ENCODE assay signal across 18 mouse cellular contexts in the genomic region with DNA sequence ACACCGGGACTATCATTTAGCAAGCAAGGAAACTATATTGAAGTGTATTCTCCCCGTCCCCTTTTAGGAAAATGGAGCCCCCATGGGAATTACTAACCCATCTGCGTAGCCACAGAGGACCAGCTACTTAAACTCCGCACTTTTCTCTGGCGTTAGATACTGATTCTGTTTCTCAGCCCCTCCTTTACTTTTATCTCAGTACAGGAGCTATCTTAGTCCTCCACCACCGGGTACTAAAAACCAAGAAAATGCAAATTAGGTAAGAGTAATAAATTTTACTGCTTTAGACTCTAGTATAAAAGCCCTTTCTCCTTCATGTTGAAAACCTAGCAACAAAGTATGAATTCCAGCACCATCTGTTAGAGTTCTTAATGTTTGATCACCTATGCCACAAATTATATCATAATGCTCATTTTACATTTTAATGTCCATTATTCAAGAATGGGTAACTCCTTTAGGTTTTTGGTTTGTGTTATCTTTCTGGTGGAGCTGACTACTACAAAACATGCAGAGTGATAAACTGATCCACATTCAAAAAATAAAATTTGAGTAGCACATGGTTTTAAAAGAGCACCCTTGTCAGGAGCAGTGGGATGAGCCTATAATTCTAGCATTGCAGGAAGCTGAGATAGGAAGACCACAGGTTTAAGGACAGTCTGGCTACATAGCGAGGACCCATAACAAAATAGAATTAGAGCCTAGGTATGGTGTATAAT. TPM values are rescaled to one million over a fixed set of nuclear protein-coding genes. Genes with fewer than 3 reads are reported as not detected.
DNase-seq lines count a peak whose midpoint lies in the region; ATAC-seq lines count a peak whose summit lies in the region.
"Had no signal": no experiment of that assay in that cellular context is flagged by ENCODE, and none has a peak within 500 bp of the region (broad histone marks: within the 10 kb centered on the region; RNA-seq: fewer than 3 reads in every experiment).

No protein-coding gene starts in this region.

- peaks cover 52% of the 10 kb centered on the region for H3K4me1 ChIP-seq in liver, embryonic 12.5 days
- H3K4me1 ChIP-seq in liver, embryonic 16.5 days (ENCODE audit: control insufficient read depth, low read depth, low read length) = peaks cover 21% of the 10 kb centered on the region
- H3K4me1 ChIP-seq in midbrain, embryonic 11.5 days (ENCODE audit: control insufficient read depth, insufficient read depth, low read length) = no peaks in the 10 kb centered on the region
- H3K4me1 ChIP-seq in limb, embryonic 10.5 days = 0 out of 2 replicates have a peak, but pooled peaks cover 3% of the 10 kb centered on the region
- H3K4me1 ChIP-seq: embryonic facial prominence, embryonic 12.5 days; heart, embryonic 12.5 days had no signal

- peak overlapping the region; percentile 57 for H3K4me2 ChIP-seq in liver, embryonic 12.5 days
- H3K4me2 ChIP-seq in liver, embryonic 16.5 days (ENCODE audit: low read depth, low read length) = peak overlapping the region; percentile 52
- no peak overlapping the region for H3K4me2 ChIP-seq in midbrain, embryonic 11.5 days
- H3K4me2 ChIP-seq: embryonic facial prominence, embryonic 12.5 days; heart, embryonic 12.5 days; hindbrain, embryonic 15.5 days had no signal

- peak; percentile 19; the same call in 1 of the 2 replicates for ATAC-seq in common myeloid progenitor, adult 5-6 weeks (replicated peaks; ENCODE audit: low read depth, poor library complexity, severe bottlenecking)
- peak; percentile 56 for ATAC-seq in liver, embryonic 12.5 days
- peak; percentile 35; the same call in 1 of the 2 replicates for ATAC-seq in liver, embryonic 16.5 days (ENCODE audit: low read depth)
- ATAC-seq in midbrain, embryonic 11.5 days (ENCODE audit: low FRiP score) = no peak
- ATAC-seq: forebrain, embryonic 14.5 days had no signal

- H3K27ac ChIP-seq in liver, embryonic 12.5 days = peak overlapping the region; percentile 80
- peak overlapping the region; percentile 55 for H3K27ac ChIP-seq in liver, embryonic 16.5 days (ENCODE audit: low read length)
- H3K27ac ChIP-seq in midbrain, embryonic 11.5 days (ENCODE audit: low read depth, low read length) = no peak overlapping the region
- no peak overlapping the region for H3K27ac ChIP-seq in limb, embryonic 10.5 days
- H3K27ac ChIP-seq: embryonic facial prominence, embryonic 12.5 days; forebrain, embryonic 10.5 days; gastrocnemius, adult 2 months; hindbrain, embryonic 10.5 days; hindbrain, embryonic 15.5 days had no signal

- no peaks in the 10 kb centered on the region for H3K9me3 ChIP-seq in liver, embryonic 12.5 days (replicated peaks)
- no peaks in the 10 kb centered on the region for H3K9me3 ChIP-seq in liver, embryonic 16.5 days (replicated peaks; ENCODE audit: control insufficient read depth, low read length)
- no peaks in the 10 kb centered on the region for H3K9me3 ChIP-seq in midbrain, embryonic 11.5 days (ENCODE audit: control insufficient read depth, low read length)
- H3K9me3 ChIP-seq in limb, embryonic 10.5 days (replicated peaks) = no peaks in the 10 kb centered on the region
- H3K9me3 ChIP-seq: embryonic facial prominence, embryonic 12.5 days; forebrain, embryonic 10.5 days; heart, embryonic 12.5 days; hindbrain, embryonic 10.5 days; hindbrain, embryonic 15.5 days had no signal

- H3K27me3 ChIP-seq in liver, embryonic 12.5 days (replicated peaks) = no peaks in the 10 kb centered on the region
- no peaks in the 10 kb centered on the region for H3K27me3 ChIP-seq in liver, embryonic 16.5 days (ENCODE audit: control insufficient read depth, insufficient read depth, low read depth, low read length)
- H3K27me3 ChIP-seq in midbrain, embryonic 11.5 days (ENCODE audit: control insufficient read depth, insufficient read depth, low read length) = no peaks in the 10 kb centered on the region
- H3K27me3 ChIP-seq in limb, embryonic 10.5 days (ENCODE audit: low read depth, poor library complexity, severe bottlenecking) = peaks cover 5% of the 10 kb centered on the region; the same call in 1 of the 2 replicates
- H3K27me3 ChIP-seq: embryonic facial prominence, embryonic 12.5 days; heart, embryonic 12.5 days; hindbrain, embryonic 15.5 days had no signal

- peak overlapping the region; percentile 35 for H3K9ac ChIP-seq in liver, embryonic 12.5 days
- H3K9ac ChIP-seq in liver, embryonic 16.5 days (ENCODE audit: low read depth, low read length) = no peak overlapping the region
- H3K9ac ChIP-seq in midbrain, embryonic 11.5 days (ENCODE audit: low read length) = no peak overlapping the region
- H3K9ac ChIP-seq: embryonic facial prominence, embryonic 12.5 days; heart, embryonic 12.5 days; hindbrain, embryonic 15.5 days had no signal

- H3K4me3 ChIP-seq in liver, embryonic 12.5 days = peak overlapping the region; percentile 25; the same call in 1 of the 2 replicates
- H3K4me3 ChIP-seq in liver, embryonic 16.5 days (ENCODE audit: low read depth, low read length) = peak overlapping the region; percentile 27
- H3K4me3 ChIP-seq in midbrain, embryonic 11.5 days (ENCODE audit: low read depth, low read length) = no peak overlapping the region
- no peak overlapping the region for H3K4me3 ChIP-seq in limb, embryonic 10.5 days
- H3K4me3 ChIP-seq: embryonic facial prominence, embryonic 12.5 days; forebrain, embryonic 10.5 days; gastrocnemius, adult 2 months; heart, embryonic 12.5 days; hindbrain, embryonic 10.5 days; hindbrain, embryonic 15.5 days had no signal

- 39% methylated on average over 7 of the region's 7 CpGs for WGBS in liver, embryonic 12.5 days (ENCODE audit: insufficient replicate concordance)
- 40% methylated on average over 7 of the region's 7 CpGs for WGBS in liver, embryonic 16.5 days (ENCODE audit: insufficient replicate concordance)
- 89% methylated on average over 7 of the region's 7 CpGs for WGBS in midbrain, embryonic 11.5 days
- 73% methylated on average over 7 of the region's 7 CpGs for WGBS in limb, embryonic 10.5 days

- H3K36me3 ChIP-seq in liver, embryonic 12.5 days = 0 out of 2 replicates have a peak, but pooled peaks cover 7% of the 10 kb centered on the region
- H3K36me3 ChIP-seq in liver, embryonic 16.5 days (ENCODE audit: control insufficient read depth, insufficient read depth) = no peaks in the 10 kb centered on the region
- H3K36me3 ChIP-seq in midbrain, embryonic 11.5 days (ENCODE audit: control insufficient read depth, insufficient read depth, low read length) = no peaks in the 10 kb centered on the region; the same call in 1 of the 2 replicates
- H3K36me3 ChIP-seq in limb, embryonic 10.5 days = no peaks in the 10 kb centered on the region
- H3K36me3 ChIP-seq: embryonic facial prominence, embryonic 12.5 days; heart, embryonic 12.5 days; hindbrain, embryonic 10.5 days; hindbrain, embryonic 15.5 days had no signal

- DNase-seq in midbrain, embryonic 11.5 days (ENCODE audit: low spot score, missing footprints) = no peak
- DNase-seq in right cerebral cortex, postnatal 10 days (ENCODE audit: low spot score in 2 of 2) = no peak
- DNase-seq in limb, embryonic 10.5 days (ENCODE audit: low spot score) = no peak
- DNase-seq: adrenal gland, postnatal 10 days; cerebellum, adult 18-20 months; cerebellum, adult 9-11 months; cerebellum, postnatal 36 days; gastrocnemius, adult 2 months; gastrocnemius, postnatal 25 days had no signal

RNA-seq across cellular contexts. Expression of a gene that starts 5.5 kb away (rescaled TPM):
- 21.5 and 26.6 TPM in 2 replicates for total RNA-seq in common myeloid progenitor, adult 5-6 weeks (2017)
- polyA plus RNA-seq in liver, embryonic 12.5 days (2016; fragmentation: Nextera tagmentation; extraction: Ambion mirVana) = 36.5 and 37.6 TPM in 2 replicates
- polyA plus RNA-seq in liver, embryonic 16.5 days (2015; fragmentation: Nextera tagmentation; extraction: Ambion mirVana) = 28.1 and 34.7 TPM in 2 replicates
- 66.9 and 72.7 TPM in 2 replicates for polyA plus RNA-seq in midbrain, embryonic 11.5 days (2014; fragmentation: Nextera tagmentation; extraction: Ambion mirVana)
- polyA plus RNA-seq in limb, embryonic 10.5 days (2016; fragmentation: Nextera tagmentation; extraction: Ambion mirVana) = 29.6 and 35.1 TPM in 2 replicates

Comparison
In these comparisons a context has a peak if more than half of its experiments do, and no peak if none do; other contexts are left out.
1. H3K27ac ChIP-seq: peak in liver, embryonic 12.5 days (single experiment) and liver, embryonic 16.5 days (single experiment); none in midbrain, embryonic 11.5 days (single experiment) and limb, embryonic 10.5 days (single experiment).
2. H3K4me3 ChIP-seq: peak in liver, embryonic 12.5 days (single experiment) and liver, embryonic 16.5 days (single experiment); none in midbrain, embryonic 11.5 days (single experiment) and limb, embryonic 10.5 days (single experiment).